In the genomic region with DNA sequence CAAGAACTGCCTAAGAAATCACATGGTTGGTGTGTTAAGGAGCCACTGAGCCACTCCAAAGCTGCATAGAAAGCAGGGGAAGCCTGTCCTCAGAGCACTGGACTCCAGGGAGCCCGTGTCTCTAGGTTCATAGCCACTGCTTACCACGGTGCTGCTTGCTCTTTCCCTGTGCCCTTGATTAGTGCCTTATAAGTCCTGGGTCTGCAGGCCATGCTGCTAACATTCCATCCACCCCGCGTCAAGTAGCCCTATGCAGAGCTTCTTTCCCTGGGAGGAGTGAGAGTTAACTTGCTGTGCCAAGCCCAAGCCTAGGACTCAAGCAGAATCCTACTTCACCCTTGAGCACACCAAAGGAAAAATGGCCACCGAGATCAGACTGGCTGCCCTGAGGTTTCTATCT, we compare ENCODE assay signal across 17 mouse cellular contexts. TPM values are rescaled to one million over a fixed set of nuclear protein-coding genes. Genes with fewer than 3 reads are reported as not detected.
A peak's percentile ranks its signal among the peaks of the same experiment; 100 is the strongest.
DNase-seq lines count a peak whose midpoint lies in the region; ATAC-seq and TF ChIP-seq lines count a peak whose summit lies in the region.
"Had no signal": no experiment of that assay in that cellular context is flagged by ENCODE, and none has a peak within 500 bp of the region (broad histone marks: within the 10 kb centered on the region; RNA-seq: fewer than 3 reads in every experiment).

No protein-coding gene starts in this region.

- peaks cover 28 to 55% of the 10 kb centered on the region in 2 experiments for H3K4me1 ChIP-seq in heart, embryonic 14.5 days (ENCODE audit: control insufficient read depth in 2 of 2, insufficient read depth in 2 of 2, low read length in 2 of 2)
- H3K4me1 ChIP-seq in megakaryocyte, embryonic 14.5 days: peaks cover 98% of the 10 kb centered on the region
- peaks cover 47% of the 10 kb centered on the region for H3K4me1 ChIP-seq in heart, postnatal 0 days (ENCODE audit: control insufficient read depth, insufficient read depth)
- H3K4me1 ChIP-seq in stomach, postnatal 0 days (replicated peaks; ENCODE audit: control insufficient read depth, insufficient read depth): no peaks in the 10 kb centered on the region

- 31% methylated on average over 5 of the region's 5 CpGs for WGBS in heart, embryonic 14.5 days
- 30% methylated on average over 5 of the region's 5 CpGs for WGBS in heart, postnatal 0 days
- 52% methylated on average over 5 of the region's 5 CpGs for WGBS in stomach, postnatal 0 days

- H3K27me3 ChIP-seq in heart, embryonic 14.5 days (ENCODE audit: control insufficient read depth, insufficient read depth, low read length): no peaks in the 10 kb centered on the region
- H3K27me3 ChIP-seq in megakaryocyte, embryonic 14.5 days (replicated peaks): no peaks in the 10 kb centered on the region
- H3K27me3 ChIP-seq in heart, postnatal 0 days (ENCODE audit: control insufficient read depth, insufficient read depth, low read length): no peaks in the 10 kb centered on the region
- H3K27me3 ChIP-seq in stomach, postnatal 0 days (ENCODE audit: control insufficient read depth, insufficient read depth, low read length): 0 out of 2 replicates have a peak, but pooled peaks cover 2% of the 10 kb centered on the region
- H3K27me3 ChIP-seq: limb, embryonic 13.5 days had no signal

- peak overlapping the region; percentile 55 for H3K9ac ChIP-seq in heart, embryonic 14.5 days (ENCODE audit: low read length)
- peak overlapping the region; percentile 41; the same call in 1 of the 2 replicates for H3K9ac ChIP-seq in heart, postnatal 0 days (replicated peaks; ENCODE audit: low read depth, low read length)
- no peak overlapping the region for H3K9ac ChIP-seq in stomach, postnatal 0 days (ENCODE audit: low read length)
- H3K9ac ChIP-seq: forebrain, postnatal 0 days; limb, embryonic 13.5 days; liver, embryonic 14.5 days had no signal

- TF ChIP-seq EP300 in heart, postnatal 0 days (IDR thresholded peaks at IDR 0.05; ENCODE audit: low read depth): no peak
- no peak for TF ChIP-seq EP300 in stomach, postnatal 0 days (optimal IDR thresholded peaks at IDR 0.05)

- no peak overlapping the region for H3K4me3 ChIP-seq in heart, embryonic 14.5 days (ENCODE audit: control insufficient read depth in 1 of 2, insufficient read depth in 1 of 2, low read depth in 1 of 2, low read length in 2 of 2)
- peak overlapping the region; percentile 78 for H3K4me3 ChIP-seq in megakaryocyte, embryonic 14.5 days (replicated peaks)
- H3K4me3 ChIP-seq in heart, postnatal 0 days (ENCODE audit: low read depth, low read length): no peak overlapping the region
- H3K4me3 ChIP-seq in stomach, postnatal 0 days (ENCODE audit: low read depth, low read length): no peak overlapping the region
- H3K4me3 ChIP-seq: limb, embryonic 13.5 days had no signal

- peaks cover 10% of the 10 kb centered on the region; the same call in 1 of the 2 replicates for H3K36me3 ChIP-seq in heart, embryonic 14.5 days (ENCODE audit: control insufficient read depth, insufficient read depth, low read length)
- H3K36me3 ChIP-seq in megakaryocyte, embryonic 14.5 days (replicated peaks; ENCODE audit: low read length): peaks cover 77% of the 10 kb centered on the region
- H3K36me3 ChIP-seq in heart, postnatal 0 days (replicated peaks; ENCODE audit: control insufficient read depth, insufficient read depth, low read length): no peaks in the 10 kb centered on the region
- H3K36me3 ChIP-seq in stomach, postnatal 0 days (ENCODE audit: control insufficient read depth, insufficient read depth, low read length): no peaks in the 10 kb centered on the region
- H3K36me3 ChIP-seq: limb, embryonic 13.5 days had no signal

- peak; percentile 48 for ATAC-seq in heart, embryonic 14.5 days (ENCODE audit: insufficient number of reproducible peaks, insufficient read depth, low FRiP score, low read depth)
- ATAC-seq in megakaryocyte, adult 5-6 weeks (ENCODE audit: poor library complexity, severe bottlenecking): no peak
- peak; percentile 89 for ATAC-seq in heart, postnatal 0 days (ENCODE audit: insufficient read depth, low read depth)
- ATAC-seq in stomach, postnatal 0 days (ENCODE audit: low FRiP score, low TSS enrichment): peak; percentile 47; the same call in 1 of the 2 replicates
- ATAC-seq in cerebellum, adult (ENCODE audit: insufficient number of reproducible peaks, low FRiP score, low TSS enrichment): no peak
- ATAC-seq: forebrain, postnatal 0 days; hindbrain, embryonic 16.5 days; midbrain, embryonic 16.5 days had no signal

- intact Hi-C loops in left cerebral cortex, postnatal 14 days (cut with DNase I): no loop called here

- no peaks in the 10 kb centered on the region for H3K9me3 ChIP-seq in heart, embryonic 14.5 days (ENCODE audit: control insufficient read depth, low read length)
- no peaks in the 10 kb centered on the region for H3K9me3 ChIP-seq in megakaryocyte, embryonic 14.5 days
- no peaks in the 10 kb centered on the region for H3K9me3 ChIP-seq in heart, postnatal 0 days (replicated peaks; ENCODE audit: control insufficient read depth, low read length)
- no peaks in the 10 kb centered on the region for H3K9me3 ChIP-seq in stomach, postnatal 0 days (ENCODE audit: control insufficient read depth, low read length)
- H3K9me3 ChIP-seq: limb, embryonic 13.5 days had no signal

- peak overlapping the region; percentile 40 for H3K4me2 ChIP-seq in heart, embryonic 14.5 days (ENCODE audit: low read length)
- peak overlapping the region; percentile 6; the same call in 1 of the 2 replicates for H3K4me2 ChIP-seq in heart, postnatal 0 days (ENCODE audit: low read depth, low read length)
- no peak overlapping the region for H3K4me2 ChIP-seq in stomach, postnatal 0 days (replicated peaks; ENCODE audit: low read depth)
- H3K4me2 ChIP-seq: limb, embryonic 13.5 days had no signal

- no peak for DNase-seq in heart, adult 9 months (ENCODE audit: low spot score in 2 of 2)
- DNase-seq in heart, postnatal 0 days (ENCODE audit: low spot score): peak; percentile 78
- DNase-seq in stomach, postnatal 0 days (ENCODE audit: low spot score): no peak
- no peak for DNase-seq in left cerebral cortex, postnatal 14 days (ENCODE audit: low spot score in 2 of 2)
- DNase-seq: adrenal gland, adult 8-10 months; cerebellum, adult 2 months; forebrain, postnatal 0 days; thymus, adult 18-20 months had no signal

- no peak for TF ChIP-seq CTCF in heart, postnatal 0 days (IDR thresholded peaks at IDR 0.05; ENCODE audit: low read depth)
- TF ChIP-seq CTCF in stomach, postnatal 0 days (IDR thresholded peaks at IDR 0.05; ENCODE audit: low read depth): no peak

- peak overlapping the region; percentile 87 to 92 for H3K27ac ChIP-seq in heart, embryonic 14.5 days (replicated peaks in 1 of 2; ENCODE audit: control insufficient read depth in 1 of 2, insufficient read depth in 1 of 2, low read depth in 2 of 2, low read length in 2 of 2)
- H3K27ac ChIP-seq in heart, postnatal 0 days (ENCODE audit: low read depth): peak overlapping the region; percentile 92
- H3K27ac ChIP-seq in stomach, postnatal 0 days (replicated peaks): peak overlapping the region; percentile 70; the same call in 1 of the 2 replicates
- H3K27ac ChIP-seq: limb, embryonic 13.5 days; liver, embryonic 14.5 days had no signal

RNA-seq across cellular contexts. Expression of a gene that starts 9.6 kb away (rescaled TPM):
- 125 TPM in 2 replicates for polyA plus RNA-seq in heart, embryonic 14.5 days (2014; fragmentation: Nextera tagmentation; extraction: Ambion mirVana)
- 500 and 536 TPM in 2 replicates for polyA plus RNA-seq in megakaryocyte, embryonic 14.5 days (2012; ENCODE audit: insufficient read depth, low replicate concordance)
- total RNA-seq in megakaryocyte, adult 5-6 weeks (2015): 0.45 TPM in 1 of 2 replicates, not detected in the other
- not detected in 2 replicates for total RNA-seq in megakaryocyte, adult 5-6 weeks (2017)
- 94.5 and 121 TPM in 2 replicates for total RNA-seq in heart, postnatal 0 days (2014; rRNA removed; ENCODE audit: low replicate concordance)
- polyA plus RNA-seq in heart, postnatal 0 days (2015; fragmentation: Nextera tagmentation; extraction: Ambion mirVana): 108 and 117 TPM in 2 replicates
- polyA plus RNA-seq in stomach, postnatal 0 days (2015; fragmentation: Nextera tagmentation; extraction: Ambion mirVana): 18.1 and 19.9 TPM in 2 replicates
- total RNA-seq in left cerebral cortex, postnatal 14 days (2021): 1 to 10 TPM; 1.8 to 2.3 TPM

RNA-seq across cellular contexts. Expression of a gene that starts 28.7 kb away (rescaled TPM):
- polyA plus RNA-seq in heart, embryonic 14.5 days (2014; fragmentation: Nextera tagmentation; extraction: Ambion mirVana): 210 and 223 TPM in 2 replicates
- 27.7 and 31.8 TPM in 2 replicates for polyA plus RNA-seq in megakaryocyte, embryonic 14.5 days (2012; ENCODE audit: insufficient read depth, low replicate concordance)
- 12.5 and 15.9 TPM in 2 replicates for total RNA-seq in megakaryocyte, adult 5-6 weeks (2015)
- total RNA-seq in megakaryocyte, adult 5-6 weeks (2017): 40.2 and 43.9 TPM in 2 replicates
- 317 and 350 TPM in 2 replicates for total RNA-seq in heart, postnatal 0 days (2014; rRNA removed; ENCODE audit: low replicate concordance)
- 293 TPM in 2 replicates for polyA plus RNA-seq in heart, postnatal 0 days (2015; fragmentation: Nextera tagmentation; extraction: Ambion mirVana)
- polyA plus RNA-seq in stomach, postnatal 0 days (2015; fragmentation: Nextera tagmentation; extraction: Ambion mirVana): 138 and 144 TPM in 2 replicates
- 100 to 1,000 TPM; 240 to 243 TPM for total RNA-seq in left cerebral cortex, postnatal 14 days (2021)

RNA-seq across cellular contexts. Expression of a gene that starts 52.1 kb away (rescaled TPM):
- 8.7 and 9.2 TPM in 2 replicates for polyA plus RNA-seq in heart, embryonic 14.5 days (2014; fragmentation: Nextera tagmentation; extraction: Ambion mirVana)
- 3.9 and 6.9 TPM in 2 replicates for polyA plus RNA-seq in megakaryocyte, embryonic 14.5 days (2012; ENCODE audit: insufficient read depth, low replicate concordance)
- total RNA-seq in megakaryocyte, adult 5-6 weeks (2015): 12.1 and 12.6 TPM in 2 replicates
- 12.7 and 16.9 TPM in 2 replicates for total RNA-seq in megakaryocyte, adult 5-6 weeks (2017)
- 7.1 and 32.7 TPM in 2 replicates for total RNA-seq in heart, postnatal 0 days (2014; rRNA removed; ENCODE audit: low replicate concordance)
- polyA plus RNA-seq in heart, postnatal 0 days (2015; fragmentation: Nextera tagmentation; extraction: Ambion mirVana): 2.5 and 2.6 TPM in 2 replicates
- polyA plus RNA-seq in stomach, postnatal 0 days (2015; fragmentation: Nextera tagmentation; extraction: Ambion mirVana): 2.1 and 2.4 TPM in 2 replicates
- under 1 TPM; 0.42 to 0.82 TPM for total RNA-seq in left cerebral cortex, postnatal 14 days (2021)
- total RNA-seq: gastrocnemius, adult 18-20 months had no signal

RNA-seq across cellular contexts. Expression of a gene that starts 59.2 kb away (rescaled TPM):
- polyA plus RNA-seq in heart, embryonic 14.5 days (2014; fragmentation: Nextera tagmentation; extraction: Ambion mirVana): 8.8 and 9.8 TPM in 2 replicates
- polyA plus RNA-seq in megakaryocyte, embryonic 14.5 days (2012; ENCODE audit: insufficient read depth, low replicate concordance): 198 and 329 TPM in 2 replicates
- 59.1 and 68.1 TPM in 2 replicates for total RNA-seq in megakaryocyte, adult 5-6 weeks (2015)
- total RNA-seq in megakaryocyte, adult 5-6 weeks (2017): 52.5 and 60.6 TPM in 2 replicates
- 12.8 and 21.0 TPM in 2 replicates for total RNA-seq in heart, postnatal 0 days (2014; rRNA removed; ENCODE audit: low replicate concordance)
- polyA plus RNA-seq in heart, postnatal 0 days (2015; fragmentation: Nextera tagmentation; extraction: Ambion mirVana): 7.6 and 8.3 TPM in 2 replicates
- polyA plus RNA-seq in stomach, postnatal 0 days (2015; fragmentation: Nextera tagmentation; extraction: Ambion mirVana): 9.6 and 10.6 TPM in 2 replicates
- 1 to 10 TPM; 6.5 to 9.6 TPM for total RNA-seq in left cerebral cortex, postnatal 14 days (2021)

Comparison
In these comparisons a context has a peak if more than half of its experiments do, and no peak if none do; other contexts are left out.
1. ATAC-seq: peak in heart, embryonic 14.5 days (single experiment), heart, postnatal 0 days (single experiment) and stomach, postnatal 0 days (single experiment); none in megakaryocyte, adult 5-6 weeks (single experiment) and cerebellum, adult (single experiment).
2. Peak in every context shown above with its lines, with median percentiles within 50 percentile points of each other: H3K27ac ChIP-seq.